ENCODE assay signal across 15 mouse cellular contexts in the genomic region with DNA sequence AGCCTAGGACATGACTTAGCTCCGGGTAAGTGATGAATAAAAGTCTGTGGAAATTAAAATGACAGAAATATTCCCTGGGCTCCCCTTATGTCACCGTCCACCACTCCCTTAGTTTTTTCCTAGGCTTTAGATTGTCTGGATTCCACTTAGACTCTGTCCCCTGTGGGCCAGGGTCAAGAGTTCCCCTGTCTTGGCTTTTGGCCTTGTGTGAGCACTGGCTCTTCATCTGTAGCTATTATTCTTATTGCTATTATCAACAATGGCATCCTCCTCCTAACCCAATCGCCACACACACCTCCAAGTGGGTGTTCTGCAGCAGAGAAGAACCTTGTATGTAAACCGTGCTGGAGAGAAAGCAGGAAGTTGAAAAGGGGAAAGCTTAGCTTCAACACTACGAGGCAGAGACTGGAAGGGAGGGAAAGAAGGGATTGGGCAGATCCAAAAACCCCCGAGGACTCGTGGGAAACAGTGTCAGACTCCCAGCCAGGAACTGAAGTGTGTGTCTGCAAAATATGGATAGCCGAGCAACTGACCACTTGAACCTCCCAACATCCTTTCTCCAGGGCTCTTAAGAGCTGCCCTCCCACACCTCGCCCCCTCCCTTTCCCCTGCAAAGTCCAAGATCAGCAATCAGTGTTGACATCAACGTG. TPM values are rescaled to one million over a fixed set of nuclear protein-coding genes. Genes with fewer than 3 reads are reported as not detected.
DNase-seq lines count a peak whose midpoint lies in the region; ATAC-seq and TF ChIP-seq lines count a peak whose summit lies in the region.
"Had no signal": no experiment of that assay in that cellular context is flagged by ENCODE, and none has a peak within 500 bp of the region (broad histone marks: within the 10 kb centered on the region; RNA-seq: fewer than 3 reads in every experiment).

No protein-coding gene starts in this region.

- no peaks in the 10 kb centered on the region for H3K36me3 ChIP-seq in embryonic facial prominence, embryonic 14.5 days (ENCODE audit: control insufficient read depth, insufficient read depth, low read length)
- no peaks in the 10 kb centered on the region for H3K36me3 ChIP-seq in embryonic facial prominence, embryonic 10.5 days (replicated peaks)
- H3K36me3 ChIP-seq in lung, embryonic 14.5 days (ENCODE audit: insufficient read depth), result no peaks in the 10 kb centered on the region
- no peaks in the 10 kb centered on the region for H3K36me3 ChIP-seq in heart, embryonic 12.5 days
- no peaks in the 10 kb centered on the region for H3K36me3 ChIP-seq in hindbrain, embryonic 12.5 days
- H3K36me3 ChIP-seq: forebrain, embryonic 12.5 days; G1E; midbrain, embryonic 13.5 days; neural tube, embryonic 13.5 days had no signal

- peaks cover 6% of the 10 kb centered on the region for H3K4me1 ChIP-seq in embryonic facial prominence, embryonic 14.5 days (ENCODE audit: control insufficient read depth, insufficient read depth, low read length)
- H3K4me1 ChIP-seq in embryonic facial prominence, embryonic 10.5 days, result peaks cover 11% of the 10 kb centered on the region
- no peaks in the 10 kb centered on the region for H3K4me1 ChIP-seq in lung, embryonic 14.5 days (ENCODE audit: insufficient read depth)
- peaks cover 6% of the 10 kb centered on the region; the same call in 1 of the 2 replicates for H3K4me1 ChIP-seq in heart, embryonic 12.5 days (replicated peaks)
- H3K4me1 ChIP-seq in hindbrain, embryonic 12.5 days, result no peaks in the 10 kb centered on the region
- H3K4me1 ChIP-seq: forebrain, embryonic 12.5 days; midbrain, embryonic 13.5 days; neural tube, embryonic 13.5 days had no signal

- DNase-seq in embryonic facial prominence, embryonic 14.5 days (ENCODE audit: low spot score), result peak; percentile 74
- no peak for DNase-seq in embryonic facial prominence, embryonic 10.5 days (ENCODE audit: low spot score)
- DNase-seq in lung, embryonic 14.5 days, result peak; percentile 21
- DNase-seq in lung, postnatal 14 days, result no peak
- DNase-seq in lung, postnatal 36 days, result peak; percentile 22
- no peak for DNase-seq in thymus, postnatal 25 days
- DNase-seq: right cerebral cortex, postnatal 14 days had no signal

- ATAC-seq in embryonic facial prominence, embryonic 14.5 days (ENCODE audit: low read depth), result peak; percentile 60; the same call in 1 of the 2 replicates
- no peak for ATAC-seq in lung, embryonic 14.5 days (ENCODE audit: insufficient read depth)
- peak; percentile 55; the same call in 1 of the 2 replicates for ATAC-seq in heart, embryonic 12.5 days (ENCODE audit: insufficient number of reproducible peaks, low FRiP score)
- no peak for ATAC-seq in hindbrain, embryonic 12.5 days (ENCODE audit: low FRiP score)
- ATAC-seq: midbrain, embryonic 13.5 days had no signal

- H3K27me3 ChIP-seq in embryonic facial prominence, embryonic 14.5 days (replicated peaks; ENCODE audit: control insufficient read depth, insufficient read depth, low read length), result no peaks in the 10 kb centered on the region
- no peaks in the 10 kb centered on the region for H3K27me3 ChIP-seq in embryonic facial prominence, embryonic 10.5 days (replicated peaks; ENCODE audit: low read depth, poor library complexity, severe bottlenecking)
- no peaks in the 10 kb centered on the region for H3K27me3 ChIP-seq in lung, embryonic 14.5 days (ENCODE audit: insufficient read depth, low read length)
- no peaks in the 10 kb centered on the region for H3K27me3 ChIP-seq in heart, embryonic 12.5 days (replicated peaks)
- H3K27me3 ChIP-seq in hindbrain, embryonic 12.5 days, result no peaks in the 10 kb centered on the region
- H3K27me3 ChIP-seq: forebrain, embryonic 12.5 days; midbrain, embryonic 13.5 days; neural tube, embryonic 13.5 days had no signal

- no peak for TF ChIP-seq CTCF in lung, embryonic 14.5 days (IDR thresholded peaks at IDR 0.05; ENCODE audit: low read depth)

- H3K4me2 ChIP-seq in embryonic facial prominence, embryonic 14.5 days (ENCODE audit: low read depth, low read length), result no peak overlapping the region
- H3K4me2 ChIP-seq in lung, embryonic 14.5 days, result peak overlapping the region; percentile 5; the same call in 1 of the 2 replicates
- peak overlapping the region; percentile 29 for H3K4me2 ChIP-seq in heart, embryonic 12.5 days
- no peak overlapping the region for H3K4me2 ChIP-seq in hindbrain, embryonic 12.5 days (replicated peaks)
- H3K4me2 ChIP-seq: forebrain, embryonic 12.5 days; midbrain, embryonic 13.5 days; neural tube, embryonic 13.5 days had no signal

- no peak overlapping the region for H3K4me3 ChIP-seq in embryonic facial prominence, embryonic 14.5 days (ENCODE audit: low read depth, low read length)
- H3K4me3 ChIP-seq in embryonic facial prominence, embryonic 10.5 days, result no peak overlapping the region
- H3K4me3 ChIP-seq in lung, embryonic 14.5 days (ENCODE audit: low read depth, low read length), result no peak overlapping the region
- no peak overlapping the region for H3K4me3 ChIP-seq in heart, embryonic 12.5 days
- no peak overlapping the region for H3K4me3 ChIP-seq in hindbrain, embryonic 12.5 days
- H3K4me3 ChIP-seq: forebrain, embryonic 12.5 days; midbrain, embryonic 13.5 days; neural tube, embryonic 13.5 days had no signal

- no peaks in the 10 kb centered on the region for H3K9me3 ChIP-seq in embryonic facial prominence, embryonic 14.5 days (ENCODE audit: control insufficient read depth, low read length)
- H3K9me3 ChIP-seq in embryonic facial prominence, embryonic 10.5 days, result no peaks in the 10 kb centered on the region
- H3K9me3 ChIP-seq in lung, embryonic 14.5 days (ENCODE audit: low read depth, low read length), result no peaks in the 10 kb centered on the region
- no peaks in the 10 kb centered on the region for H3K9me3 ChIP-seq in heart, embryonic 12.5 days (replicated peaks)
- H3K9me3 ChIP-seq in hindbrain, embryonic 12.5 days (replicated peaks), result no peaks in the 10 kb centered on the region
- H3K9me3 ChIP-seq: forebrain, embryonic 12.5 days; G1E; neural tube, embryonic 13.5 days had no signal

- peak overlapping the region; percentile 53; the same call in 1 of the 2 replicates for H3K27ac ChIP-seq in embryonic facial prominence, embryonic 14.5 days (replicated peaks; ENCODE audit: low read depth, low read length)
- no peak overlapping the region for H3K27ac ChIP-seq in embryonic facial prominence, embryonic 10.5 days (replicated peaks)
- peak overlapping the region; percentile 3; the same call in 1 of the 2 replicates for H3K27ac ChIP-seq in lung, embryonic 14.5 days (ENCODE audit: low read depth)
- H3K27ac ChIP-seq in heart, embryonic 12.5 days (ENCODE audit: poor library complexity, severe bottlenecking), result peak overlapping the region; percentile 45; the same call in 1 of the 2 replicates
- no peak overlapping the region for H3K27ac ChIP-seq in hindbrain, embryonic 12.5 days
- H3K27ac ChIP-seq: forebrain, embryonic 12.5 days; liver, embryonic 14.5 days; midbrain, embryonic 13.5 days; neural tube, embryonic 13.5 days had no signal

- H3K9ac ChIP-seq in embryonic facial prominence, embryonic 14.5 days (ENCODE audit: low read depth, low read length), result no peak overlapping the region
- no peak overlapping the region for H3K9ac ChIP-seq in lung, embryonic 14.5 days
- no peak overlapping the region for H3K9ac ChIP-seq in heart, embryonic 12.5 days
- no peak overlapping the region for H3K9ac ChIP-seq in hindbrain, embryonic 12.5 days
- H3K9ac ChIP-seq: forebrain, embryonic 12.5 days; liver, embryonic 14.5 days; midbrain, embryonic 13.5 days; neural tube, embryonic 13.5 days had no signal

- 33% methylated on average over 10 of the region's 10 CpGs for WGBS in embryonic facial prominence, embryonic 14.5 days
- 50% methylated on average over 10 of the region's 10 CpGs for WGBS in embryonic facial prominence, embryonic 10.5 days
- WGBS in lung, embryonic 14.5 days, result 19% methylated on average over 10 of the region's 10 CpGs
- WGBS in heart, embryonic 12.5 days, result 34% methylated on average over 10 of the region's 10 CpGs
- WGBS in hindbrain, embryonic 12.5 days, result 50% methylated on average over 10 of the region's 10 CpGs

RNA-seq across cellular contexts. Expression of a gene that starts 41.4 kb away (rescaled TPM):
- 46.5 and 53.9 TPM in 2 replicates for polyA plus RNA-seq in embryonic facial prominence, embryonic 14.5 days (2014; fragmentation: Nextera tagmentation; extraction: Ambion mirVana)
- 38.4 and 45.4 TPM in 2 replicates for polyA plus RNA-seq in embryonic facial prominence, embryonic 10.5 days (2016; fragmentation: Nextera tagmentation; extraction: Ambion mirVana)
- 0.45 and 0.53 TPM in 2 replicates for polyA plus RNA-seq in lung, embryonic 14.5 days (2014; fragmentation: Nextera tagmentation; extraction: Ambion mirVana)
- 0.45 and 0.67 TPM in 2 replicates for polyA plus RNA-seq in heart, embryonic 12.5 days (2016; fragmentation: Nextera tagmentation; extraction: Ambion mirVana)
- polyA plus RNA-seq in hindbrain, embryonic 12.5 days (2016; fragmentation: Nextera tagmentation; extraction: Ambion mirVana), result 36.0 and 36.9 TPM in 2 replicates
- polyA plus RNA-seq: large intestine, adult 2 months had no signal

Comparison
In these comparisons a context has a peak if more than half of its experiments do, and no peak if none do; other contexts are left out.
1. DNase-seq: peak in embryonic facial prominence, embryonic 14.5 days (single experiment), lung, embryonic 14.5 days (single experiment) and lung, postnatal 36 days (single experiment); none in embryonic facial prominence, embryonic 10.5 days (single experiment), lung, postnatal 14 days (single experiment) and thymus, postnatal 25 days (single experiment).
2. H3K27ac ChIP-seq: peak in embryonic facial prominence, embryonic 14.5 days (single experiment), lung, embryonic 14.5 days (single experiment) and heart, embryonic 12.5 days (single experiment); none in embryonic facial prominence, embryonic 10.5 days (single experiment) and hindbrain, embryonic 12.5 days (single experiment).
3. ATAC-seq: peak in embryonic facial prominence, embryonic 14.5 days (single experiment) and heart, embryonic 12.5 days (single experiment); none in lung, embryonic 14.5 days (single experiment) and hindbrain, embryonic 12.5 days (single experiment).
4. H3K4me2 ChIP-seq: peak in lung, embryonic 14.5 days (single experiment) and heart, embryonic 12.5 days (single experiment); none in embryonic facial prominence, embryonic 14.5 days (single experiment) and hindbrain, embryonic 12.5 days (single experiment).
5. RNA of a gene that starts 41.4 kb away (polyA plus RNA-seq): 46.5 to 53.9 TPM in embryonic facial prominence, embryonic 14.5 days, 38.4 to 45.4 TPM in embryonic facial prominence, embryonic 10.5 days and 36.0 to 36.9 TPM in hindbrain, embryonic 12.5 days; 0.45 to 0.53 TPM in lung, embryonic 14.5 days and 0.45 to 0.67 TPM in heart, embryonic 12.5 days; every median in the first group is over 10 times any median in the second.